Mouse (Mus musculus): ENCODE measurements around the gene Mta2. TPM values are rescaled to one million over a fixed set of nuclear protein-coding genes. Genes with fewer than 3 reads are reported as not detected.
A peak's percentile ranks its signal among the peaks of the same experiment; 100 is the strongest.
"Not testable (repeated sequence)": the region's sequence is repeated elsewhere in the genome, so short reads cannot be mapped to it uniquely, and the experiment has no call there.

Mta2 gene
- polyA plus RNA-seq, 1 experiment from 2014 or later, result 79.0 TPM

- Histone ChIP-seq H3K9ac (peak overlapping the region; percentile 80), H3K4me3 (replicated peaks) (peak overlapping the region; percentile 80), H3K36me3 (replicated peaks) (peaks cover 74% of the 10 kb centered on the region), H3K4me1 (replicated peaks) (peaks cover 41% of the 10 kb centered on the region), H3K27ac (replicated peaks) (peak overlapping the region; percentile 88), H3K27me3 (no peaks in the 10 kb centered on the region), H3K4me2 (peak overlapping the region; percentile 95), H3K9me3 (replicated peaks) (no peaks in the 10 kb centered on the region)
- WGBS (ENCODE audit: insufficient replicate concordance), result 0% methylated on average over 8 of the region's 8 CpGs
- no peak for ATAC-seq (ENCODE audit: insufficient read depth)
Measured at GRCm38 (mm10) chr19:8967373-8967743, 25.7 kb downstream of the Mta2 start.

DNA sequence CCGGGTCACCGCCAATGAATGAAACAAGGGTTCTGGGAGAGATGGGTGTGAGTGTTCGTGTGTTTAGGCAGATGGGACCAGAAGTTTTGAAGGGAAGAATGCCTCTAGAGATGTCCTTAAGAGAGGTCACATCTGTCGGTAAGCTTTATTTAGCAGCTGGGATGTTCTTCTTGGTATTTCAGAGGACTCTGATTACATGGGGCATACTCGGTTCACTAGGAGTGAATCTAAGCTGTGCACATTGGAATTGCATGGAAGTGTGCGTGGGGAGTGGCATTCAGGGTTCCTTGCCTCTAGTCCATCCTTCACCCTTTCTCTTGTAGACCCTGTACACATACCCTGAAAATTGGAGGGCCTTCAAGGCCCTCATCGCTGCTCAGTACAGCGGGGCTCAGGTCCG lies 26.2 kb downstream of the Mta2 start:
- no peaks in the 10 kb centered on the region for H3K27me3 ChIP-seq
- H3K36me3 ChIP-seq (replicated peaks), result peaks cover 74% of the 10 kb centered on the region
- no peaks in the 10 kb centered on the region for H3K9me3 ChIP-seq (replicated peaks)
- peak overlapping the region; percentile 95 for H3K4me2 ChIP-seq
- peaks cover 41% of the 10 kb centered on the region for H3K4me1 ChIP-seq (replicated peaks)
- H3K9ac ChIP-seq, result peak overlapping the region; percentile 80
- peak overlapping the region; percentile 80 for H3K4me3 ChIP-seq (replicated peaks)
- peak overlapping the region; percentile 88 for H3K27ac ChIP-seq (replicated peaks)
- no peak for ATAC-seq (ENCODE audit: insufficient read depth)
- WGBS (ENCODE audit: insufficient replicate concordance), result under 1% methylated on average over 9 of the region's 9 CpGs

DNA sequence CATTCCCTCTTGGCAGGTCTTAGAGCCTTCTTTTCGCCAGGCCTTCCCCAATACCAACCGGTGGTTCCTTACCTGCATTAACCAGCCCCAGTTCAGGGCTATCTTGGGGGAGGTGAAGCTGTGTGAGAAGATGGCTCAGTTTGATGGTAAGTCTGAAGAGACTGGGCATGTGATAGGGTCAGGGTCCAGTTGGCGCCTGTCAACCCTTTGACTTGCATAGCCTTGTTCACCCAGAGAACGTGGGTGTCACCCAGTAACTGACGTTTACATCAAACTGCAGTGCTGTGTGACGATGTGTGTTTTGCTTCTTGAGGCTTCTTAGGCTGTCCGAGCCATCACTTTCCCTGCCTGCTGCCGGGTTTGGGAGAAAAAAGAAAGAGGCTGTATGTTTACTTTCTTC lies 30.8 kb downstream of the Mta2 start:
- 76% methylated on average over 8 of the region's 8 CpGs for WGBS (ENCODE audit: insufficient replicate concordance)
- peaks cover 89% of the 10 kb centered on the region for H3K36me3 ChIP-seq (replicated peaks)

DNA sequence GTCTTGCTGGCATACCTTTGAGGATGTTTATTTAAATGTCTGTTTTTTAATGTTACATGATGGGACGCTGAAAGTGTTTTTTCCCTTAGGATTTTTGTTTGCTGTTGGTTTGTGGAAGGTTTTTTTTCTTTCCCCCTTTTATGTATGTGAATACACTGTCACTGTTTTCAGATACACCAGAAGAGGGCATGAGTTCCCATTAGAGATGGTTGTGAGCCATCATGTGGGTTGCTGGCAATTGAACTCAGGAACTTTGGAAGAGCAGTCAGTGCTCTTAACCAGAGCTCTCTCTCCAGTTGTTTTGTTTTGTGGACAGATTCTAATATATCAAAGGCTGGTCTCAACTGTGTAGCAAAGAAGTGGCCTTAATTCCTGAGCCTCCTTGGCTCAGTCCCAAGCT lies 33.0 kb downstream of the Mta2 start:
- Histone ChIP-seq H3K9me3 (replicated peaks) (no peaks in the 10 kb centered on the region), H3K4me2 (no peak overlapping the region), H3K36me3 (replicated peaks) (peaks cover 99% of the 10 kb centered on the region), H3K27me3 (no peaks in the 10 kb centered on the region), H3K4me3 (replicated peaks) (no peak overlapping the region), H3K4me1 (replicated peaks) (0 out of 2 replicates have a peak, but pooled peaks cover 8% of the 10 kb centered on the region), H3K9ac (no peak overlapping the region), H3K27ac (replicated peaks) (no peak overlapping the region)
- WGBS (ENCODE audit: insufficient replicate concordance), result 79% methylated on average over 1 of the region's 1 CpGs
- no peak for ATAC-seq (ENCODE audit: insufficient read depth)

More for the DNA sequence above, 30.8 kb downstream of the Mta2 start:
- not testable (repeated sequence) for H3K27ac ChIP-seq (replicated peaks); H3K4me3 ChIP-seq (replicated peaks); H3K4me2 ChIP-seq; ATAC-seq (ENCODE audit: insufficient read depth); H3K9me3 ChIP-seq (replicated peaks); H3K9ac ChIP-seq; H3K27me3 ChIP-seq
- peaks cover 20% of the 10 kb centered on the region for H3K4me1 ChIP-seq (replicated peaks)

DNA sequence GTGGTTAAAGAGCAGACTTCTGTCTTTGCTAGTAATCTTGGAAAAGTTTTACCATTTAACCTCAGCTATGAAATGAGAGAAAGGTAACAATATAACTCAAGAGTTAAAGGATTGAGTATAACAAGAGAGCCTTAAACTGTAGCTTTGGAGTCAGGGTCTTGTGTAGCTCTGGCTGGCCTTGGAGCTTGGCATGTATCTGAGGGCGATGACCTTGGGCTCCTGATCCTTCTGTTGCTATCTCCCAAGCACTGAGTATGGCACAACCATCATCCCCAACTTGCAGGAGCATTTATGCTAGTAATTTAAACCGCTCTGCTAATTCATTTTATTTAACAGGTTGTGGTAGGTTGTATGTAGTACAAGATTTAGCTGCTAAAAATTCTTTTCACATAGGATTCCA lies 33.8 kb downstream of the Mta2 start:
- Histone ChIP-seq H3K27ac (replicated peaks) (no peak overlapping the region), H3K36me3 (replicated peaks) (peaks cover 99% of the 10 kb centered on the region), H3K9me3 (replicated peaks) (no peaks in the 10 kb centered on the region), H3K4me2 (no peak overlapping the region), H3K4me3 (replicated peaks) (no peak overlapping the region), H3K4me1 (replicated peaks) (0 out of 2 replicates have a peak, but pooled peaks cover 6% of the 10 kb centered on the region), H3K9ac (no peak overlapping the region), H3K27me3 (no peaks in the 10 kb centered on the region)
- WGBS (ENCODE audit: insufficient replicate concordance), result 87% methylated on average over 2 of the region's 2 CpGs
- ATAC-seq (ENCODE audit: insufficient read depth), result no peak

- peaks cover 95% of the 10 kb centered on the region for H3K36me3 ChIP-seq (replicated peaks)
- ATAC-seq (ENCODE audit: insufficient read depth), result no peak; the same call in 1 of the 2 replicates
- no peaks in the 10 kb centered on the region for H3K27me3 ChIP-seq
- H3K4me2 ChIP-seq, result no peak overlapping the region
- H3K9me3 ChIP-seq (replicated peaks), result no peaks in the 10 kb centered on the region
- H3K27ac ChIP-seq (replicated peaks), result no peak overlapping the region; the same call in 1 of the 2 replicates
- H3K4me1 ChIP-seq (replicated peaks), result peaks cover 12% of the 10 kb centered on the region
- no peak overlapping the region for H3K9ac ChIP-seq
- 71% methylated on average over 3 of the region's 3 CpGs for WGBS (ENCODE audit: insufficient replicate concordance)
- no peak overlapping the region for H3K4me3 ChIP-seq (replicated peaks)
Measured at GRCm38 (mm10) chr19:8976535-8976934, 34.9 kb downstream of the Mta2 start.

DNA sequence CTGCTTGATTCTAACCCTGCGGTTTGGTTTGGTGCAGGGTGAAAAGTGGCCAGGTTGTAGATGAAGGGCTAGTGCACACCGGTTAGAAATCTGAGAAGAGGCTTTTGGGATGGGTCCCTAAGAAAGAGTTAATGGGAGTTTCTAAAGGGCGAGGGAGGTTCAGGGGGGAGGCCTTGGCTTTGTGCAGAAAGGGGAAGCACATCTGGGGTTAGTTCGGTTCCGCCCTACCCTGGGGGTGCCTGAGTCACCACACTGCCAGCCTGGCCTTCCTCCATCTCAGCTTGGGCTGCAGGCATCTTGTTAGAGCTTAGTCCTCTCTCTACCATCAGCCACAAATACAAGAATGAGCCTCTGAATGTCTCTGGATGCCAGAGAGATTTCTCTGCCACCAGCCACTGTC lies 39.1 kb downstream of the Mta2 start:
- WGBS (ENCODE audit: insufficient replicate concordance), result 31% methylated on average over 5 of the region's 5 CpGs
- Histone ChIP-seq H3K4me1 (replicated peaks) (peaks cover 37% of the 10 kb centered on the region), H3K27me3 (0 out of 2 replicates have a peak, but pooled peaks cover 3% of the 10 kb centered on the region), H3K4me3 (replicated peaks) (no peak overlapping the region), H3K36me3 (replicated peaks) (peaks cover 53% of the 10 kb centered on the region), H3K4me2 (no peak overlapping the region), H3K9me3 (replicated peaks) (no peaks in the 10 kb centered on the region), H3K9ac (no peak overlapping the region), H3K27ac (replicated peaks) (0 out of 2 replicates have a peak overlapping the region, but pooled peaks have one; percentile 33)
- ATAC-seq (ENCODE audit: insufficient read depth), result no peak

GRCm38 (mm10) chr19:8981450-8982168 lies 39.9 kb downstream of the Mta2 start:
- WGBS (ENCODE audit: insufficient replicate concordance), result 57% methylated on average over 2 of the region's 2 CpGs
- no peak for ATAC-seq (ENCODE audit: insufficient read depth)
- no peaks in the 10 kb centered on the region for H3K9me3 ChIP-seq (replicated peaks)
- H3K36me3 ChIP-seq (replicated peaks), result peaks cover 45% of the 10 kb centered on the region
- peaks cover 41% of the 10 kb centered on the region for H3K4me1 ChIP-seq (replicated peaks)
- no peak overlapping the region for H3K9ac ChIP-seq
- H3K27me3 ChIP-seq, result peaks cover 11% of the 10 kb centered on the region
- H3K4me2 ChIP-seq, result no peak overlapping the region
- H3K27ac ChIP-seq (replicated peaks), result no peak overlapping the region
- H3K4me3 ChIP-seq (replicated peaks), result no peak overlapping the region

GRCm38 (mm10) chr19:8982303-8983149 lies 40.9 kb downstream of the Mta2 start:
- Histone ChIP-seq H3K4me3 (replicated peaks) (no peak overlapping the region), H3K4me2 (no peak overlapping the region), H3K4me1 (replicated peaks) (peaks cover 41% of the 10 kb centered on the region), H3K27ac (replicated peaks) (peak overlapping the region; percentile 29; the same call in 1 of the 2 replicates), H3K27me3 (peaks cover 20% of the 10 kb centered on the region), H3K9me3 (replicated peaks) (no peaks in the 10 kb centered on the region), H3K36me3 (replicated peaks) (peaks cover 36% of the 10 kb centered on the region), H3K9ac (no peak overlapping the region)
- ATAC-seq (ENCODE audit: insufficient read depth), result no peak
- 45% methylated on average over 5 of the region's 5 CpGs for WGBS (ENCODE audit: insufficient replicate concordance)

- Histone ChIP-seq H3K9me3 (replicated peaks) (no peaks in the 10 kb centered on the region), H3K4me1 (replicated peaks) (peaks cover 44% of the 10 kb centered on the region), H3K36me3 (replicated peaks) (peaks cover 29% of the 10 kb centered on the region), H3K4me3 (replicated peaks) (no peak overlapping the region), H3K9ac (no peak overlapping the region), H3K27ac (replicated peaks) (peak overlapping the region; percentile 29; the same call in 1 of the 2 replicates), H3K4me2 (no peak overlapping the region), H3K27me3 (peaks cover 27% of the 10 kb centered on the region)
- 0 out of 2 replicates have a peak, but pooled peaks have one; percentile 16 for ATAC-seq (ENCODE audit: insufficient read depth)
- WGBS (ENCODE audit: insufficient replicate concordance), result 8% methylated on average over 4 of the region's 4 CpGs
Measured at GRCm38 (mm10) chr19:8983150-8983650, 41.5 kb downstream of the Mta2 start.
